Mouse (Mus musculus) myocyte (in vitro differentiated cells): ENCODE measurements at regions not wholly inside any gene's neighbourhood (a gene's known extent, or its start where the extent isn't known, plus 50 kb on each side); places are given as distances from the start of the nearest gene placed in this dataset.
"Not testable (repeated sequence)": the region's sequence is repeated elsewhere in the genome, so short reads cannot be mapped to it uniquely, and the experiment has no call there.

ENCODE experiments used
- H3K27me3 ChIP-seq: one replicate; pipeline ENCODE4 v1.6.1; 2011; ENCODE audit not compliant: control insufficient read depth, insufficient read depth, insufficient read length
- H3K36me3 ChIP-seq: one replicate; pipeline ENCODE4 v1.6.1; 2011; ENCODE audit not compliant: control insufficient read depth, insufficient read depth
- H3K4me2 ChIP-seq: one replicate; pipeline ENCODE4 v1.6.1; 2011; ENCODE audit warnings: low read depth, control low read depth
- H3K4me3 ChIP-seq: one replicate; pipeline ENCODE4 v1.5.1; 2011; ENCODE audit warnings: mild to moderate bottlenecking, control low read depth, moderate library complexity
- H3K79me2 ChIP-seq: one replicate; pipeline ENCODE4 v1.6.1; 2011; ENCODE audit not compliant: control insufficient read depth, insufficient read depth
- H3ac ChIP-seq: one replicate; pipeline ENCODE4 v1.6.1; 2011; ENCODE audit not compliant: control insufficient read depth, insufficient read length
- CEBPB ChIP-seq: IDR thresholded peaks from 2 replicates; pipeline ENCODE4 v1.6.1; 2011; ENCODE audit warnings: mild to moderate bottlenecking, moderate library complexity; ENCODE audit not compliant: poor library complexity, insufficient read depth, severe bottlenecking
- E2F4 ChIP-seq: IDR thresholded peaks from one replicate; pipeline ENCODE4 v1.6.1; 2011; ENCODE audit warnings: mild to moderate bottlenecking, control low read depth, moderate library complexity; ENCODE audit not compliant: insufficient read depth
- MAX ChIP-seq: IDR thresholded peaks from one replicate; pipeline ENCODE4 v1.6.1; 2011; ENCODE audit warnings: low read depth, mild to moderate bottlenecking, control low read depth
- MYOD1 ChIP-seq, 3 experiments: IDR thresholded peaks; one replicate each; pipeline ENCODE4 v1.6.1; 2011; ENCODE audit warnings: control low read depth in 2 of 3, low read depth in 2 of 3, mild to moderate bottlenecking in 2 of 3, moderate library complexity in 1 of 3; ENCODE audit not compliant: insufficient read length in 2 of 3, control insufficient read depth in 1 of 3
- MYOG ChIP-seq, 3 experiments: IDR thresholded peaks; one replicate each; pipeline ENCODE4 v1.6.1; 2011; ENCODE audit warnings: control low read depth in 2 of 3, low read depth in 2 of 3, mild to moderate bottlenecking in 2 of 3; ENCODE audit not compliant: insufficient read length in 2 of 3, control insufficient read depth in 1 of 3, insufficient read depth in 1 of 3
- POLR2A ChIP-seq: IDR thresholded peaks from one replicate; pipeline ENCODE4 v1.6.1; 2011; ENCODE audit warnings: low read depth, mild to moderate bottlenecking, control low read depth, moderate library complexity; ENCODE audit not compliant: insufficient read length
- POLR2AphosphoS2 ChIP-seq: IDR thresholded peaks from one replicate; pipeline ENCODE4 v1.6.1; 2011; ENCODE audit warnings: low read depth, control low read depth; ENCODE audit not compliant: insufficient read length
- REST ChIP-seq: IDR thresholded peaks from one replicate; pipeline ENCODE4 v1.6.1; 2011; ENCODE audit warnings: mild to moderate bottlenecking, control low read depth, moderate library complexity; ENCODE audit not compliant: insufficient read depth, insufficient read length
- SRF ChIP-seq: IDR thresholded peaks from one replicate; pipeline ENCODE4 v1.6.1; 2011; ENCODE audit warnings: low read depth; ENCODE audit not compliant: control insufficient read depth, insufficient read length
- TCF12 ChIP-seq: IDR thresholded peaks from one replicate; pipeline ENCODE4 v1.6.1; 2011; ENCODE audit warnings: mild to moderate bottlenecking, control low read depth; ENCODE audit not compliant: poor library complexity, insufficient read depth, severe bottlenecking
- TCF3 ChIP-seq: IDR thresholded peaks from one replicate; pipeline ENCODE4 v1.6.1; 2011; ENCODE audit warnings: low read depth, control low read depth; ENCODE audit not compliant: insufficient read length
- USF1 ChIP-seq: IDR thresholded peaks from one replicate; pipeline ENCODE4 v1.6.1; 2011; ENCODE audit warnings: low read depth, mild to moderate bottlenecking, control low read depth, moderate library complexity

- TF ChIP-seq MYOD1 (IDR thresholded peaks at IDR 0.05; ENCODE audit: control insufficient read depth in 1 of 3, insufficient read length in 2 of 3, low read depth in 2 of 3) (no peak), MYOG (IDR thresholded peaks at IDR 0.05; ENCODE audit: control insufficient read depth in 1 of 3, insufficient read depth in 1 of 3, insufficient read length in 2 of 3, low read depth in 2 of 3) (no peak), POLR2A (no peak), MAX (no peak), SRF (no peak), TCF3 (no peak), TCF12 (no peak), REST (no peak), USF1 (no peak), CEBPB (no peak), POLR2AphosphoS2 (no peak), E2F4 (no peak)
- Histone ChIP-seq H3K36me3 (no peaks in the 10 kb centered on the region), H3K4me2 (no peak overlapping the region), H3K79me2 (no peaks in the 10 kb centered on the region), H3K27me3 (no peaks in the 10 kb centered on the region), H3K4me3 (no peak overlapping the region), H3ac (no peak overlapping the region)
These were observed 306.9 kb upstream of the Hand2 start for GRCm38 (mm10) chr8:57013813-57014320.

DNA sequence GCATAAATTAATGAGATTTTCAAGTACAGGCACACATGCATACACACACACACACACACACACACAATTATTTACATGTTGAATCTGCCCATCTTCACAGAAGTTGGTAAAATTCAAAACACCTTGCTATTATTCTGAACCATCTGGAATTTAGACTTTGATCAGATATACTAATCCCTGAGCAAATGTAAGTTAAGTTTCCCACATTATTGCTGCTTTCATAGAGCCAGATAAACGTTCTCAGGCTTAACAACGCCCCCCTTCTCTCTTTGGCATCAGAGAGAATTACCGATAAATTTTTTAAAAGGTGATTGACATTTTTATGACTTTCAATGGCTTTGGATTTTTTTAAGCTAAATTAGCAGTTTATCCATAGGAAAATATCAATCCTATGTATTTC is 304.5 kb upstream of the Hand2 start:
- Histone ChIP-seq H3ac (no peak overlapping the region), H3K36me3 (no peaks in the 10 kb centered on the region), H3K79me2 (no peaks in the 10 kb centered on the region), H3K4me2 (no peak overlapping the region), H3K27me3 (no peaks in the 10 kb centered on the region), H3K4me3 (no peak overlapping the region)
- TF ChIP-seq CEBPB (no peak), E2F4 (no peak), POLR2AphosphoS2 (no peak), TCF3 (no peak), TCF12 (no peak), SRF (no peak), MYOD1 (IDR thresholded peaks at IDR 0.05; ENCODE audit: control insufficient read depth in 1 of 3, insufficient read length in 2 of 3, low read depth in 2 of 3) (no peak), MAX (no peak), MYOG (IDR thresholded peaks at IDR 0.05; ENCODE audit: control insufficient read depth in 1 of 3, insufficient read depth in 1 of 3, insufficient read length in 2 of 3, low read depth in 2 of 3) (no peak), USF1 (no peak), REST (no peak), POLR2A (no peak)

- not testable (repeated sequence) for H3ac ChIP-seq, H3K27me3 ChIP-seq, H3K4me3 ChIP-seq, H3K36me3 ChIP-seq, H3K4me2 ChIP-seq, H3K79me2 ChIP-seq
These were observed 292.7 kb upstream of the Hand2 start for GRCm38 (mm10) chr8:57028096-57028495.

DNA sequence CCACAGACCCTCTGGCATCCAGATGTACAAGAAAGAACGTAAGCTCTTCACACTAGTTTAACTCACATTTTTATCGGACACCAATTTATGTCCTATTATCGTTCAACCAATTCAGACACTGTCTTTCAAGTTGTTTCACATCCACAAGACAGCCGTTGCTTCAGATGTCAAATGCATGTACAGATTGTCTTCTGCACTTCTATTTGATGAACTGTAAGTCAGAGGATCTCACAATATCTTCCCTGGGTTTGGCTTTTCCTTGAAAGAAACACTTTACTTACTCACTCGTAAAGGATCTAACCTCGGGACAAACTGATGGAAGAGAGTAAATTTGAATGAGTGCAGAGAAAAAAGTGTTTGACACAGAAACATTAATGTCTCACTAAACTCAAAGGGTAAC is 272.3 kb upstream of the Hand2 start:
- Histone ChIP-seq H3K36me3 (no peaks in the 10 kb centered on the region), H3ac (no peak overlapping the region)
- TF ChIP-seq MYOD1 (IDR thresholded peaks at IDR 0.05; ENCODE audit: control insufficient read depth in 1 of 3, insufficient read length in 2 of 3, low read depth in 2 of 3), result no peak
- TF ChIP-seq REST, result no peak
- TF ChIP-seq TCF12, result no peak
- TF ChIP-seq SRF, result no peak
- no peak for TF ChIP-seq MAX
- no peak for TF ChIP-seq MYOG (IDR thresholded peaks at IDR 0.05; ENCODE audit: control insufficient read depth in 1 of 3, insufficient read depth in 1 of 3, insufficient read length in 2 of 3, low read depth in 2 of 3)
- no peak for TF ChIP-seq USF1
- TF ChIP-seq E2F4, result no peak
- no peak for TF ChIP-seq POLR2A
- TF ChIP-seq POLR2AphosphoS2, result no peak
- no peak for TF ChIP-seq TCF3
- no peak for TF ChIP-seq CEBPB

GRCm38 (mm10) chr8:57048909-57049308 is 271.9 kb upstream of the Hand2 start:
- H3K4me2 ChIP-seq, result no peak overlapping the region
- H3K36me3 ChIP-seq, result no peaks in the 10 kb centered on the region
- H3K27me3 ChIP-seq, result no peaks in the 10 kb centered on the region
- TF ChIP-seq TCF12 (no peak), MAX (no peak), REST (no peak), POLR2AphosphoS2 (no peak), CEBPB (no peak), TCF3 (no peak), MYOG (IDR thresholded peaks at IDR 0.05; ENCODE audit: control insufficient read depth in 1 of 3, insufficient read depth in 1 of 3, insufficient read length in 2 of 3, low read depth in 2 of 3) (no peak), POLR2A (no peak), USF1 (no peak), MYOD1 (IDR thresholded peaks at IDR 0.05; ENCODE audit: control insufficient read depth in 1 of 3, insufficient read length in 2 of 3, low read depth in 2 of 3) (no peak), E2F4 (no peak), SRF (no peak)
- H3K79me2 ChIP-seq, result no peaks in the 10 kb centered on the region
- H3ac ChIP-seq, result no peak overlapping the region
- H3K4me3 ChIP-seq, result no peak overlapping the region

More for the DNA sequence above, 272.3 kb upstream of the Hand2 start:
- Histone ChIP-seq H3K27me3 (no peaks in the 10 kb centered on the region), H3K4me2 (no peak overlapping the region), H3K4me3 (no peak overlapping the region), H3K79me2 (no peaks in the 10 kb centered on the region)
